8 mouse cellular contexts compared by ENCODE assay signal in genomic region chr13:58158099-58158912, GRCm38 (mm10). TPM values are rescaled to one million over a fixed set of nuclear protein-coding genes. Genes with fewer than 3 reads are reported as not detected.
DNase-seq lines count a peak whose midpoint lies in the region; ATAC-seq and TF ChIP-seq lines count a peak whose summit lies in the region.

No protein-coding gene starts in this region.

- H3K4me3 ChIP-seq in ES-E14 (ENCODE audit: insufficient read depth in 1 of 2, low read depth in 1 of 2, low read length in 2 of 2, poor library complexity in 1 of 2, severe bottlenecking in 1 of 2) = peak overlapping the region; percentile 67 to 73
- H3K4me3 ChIP-seq in forebrain, embryonic 16.5 days (replicated peaks; ENCODE audit: low read length) = peak overlapping the region; percentile 82
- H3K4me3 ChIP-seq in lung, embryonic 15.5 days = peak overlapping the region; percentile 88

- DNase-seq in ES-E14 (ENCODE audit: low read depth, low spot score) = peak; percentile 95
- peak; percentile 84 for DNase-seq in cerebellum, adult 11-12 months
- peak; percentile 93 for DNase-seq in heart, postnatal 4 days
- DNase-seq in layer of hippocampus, adult 8-10 months (ENCODE audit: low spot score in 2 of 2) = peak; percentile 82 to 91
- DNase-seq in ovary, adult 18-20 months (ENCODE audit: low spot score) = peak; percentile 57
- DNase-seq in thymus, postnatal 0 days (ENCODE audit: low spot score) = peak; percentile 92

- peak overlapping the region; percentile 60; the same call in 1 of the 2 replicates for H3K9ac ChIP-seq in ES-E14 (ENCODE audit: insufficient read depth, low read depth, low read length, poor library complexity, severe bottlenecking)
- H3K9ac ChIP-seq in forebrain, embryonic 16.5 days (replicated peaks; ENCODE audit: low read depth, low read length) = peak overlapping the region; percentile 77
- H3K9ac ChIP-seq in lung, embryonic 15.5 days = peak overlapping the region; percentile 70

- peaks cover 2% of the 10 kb centered on the region; the same call in 1 of the 2 replicates for H3K36me3 ChIP-seq in ES-E14 (ENCODE audit: control insufficient read depth, insufficient read depth, low read length, poor library complexity, severe bottlenecking)
- peaks cover 16% of the 10 kb centered on the region for H3K36me3 ChIP-seq in forebrain, embryonic 16.5 days (ENCODE audit: control insufficient read depth, insufficient read depth)
- peaks cover 23% of the 10 kb centered on the region; the same call in 1 of the 2 replicates for H3K36me3 ChIP-seq in lung, embryonic 15.5 days

- in situ Hi-C loops in ES-E14 (cut with MboI; ENCODE audit: low sequenced_read_pairs in 2 of 2, unreplicated experiment in 2 of 2) = loop anchor here in 1 of 2 experiments (10.0 kb wide), 1 partner anchor 396 kb away; no protein-coding TSS in a partner anchor

- H3K4me1 ChIP-seq in ES-E14 (ENCODE audit: control insufficient read depth in 2 of 2, insufficient read depth in 2 of 2, low read length in 2 of 2, poor library complexity in 1 of 2) = peaks cover 0 to 5% of the 10 kb centered on the region in 2 experiments; a peak in 1 of 4 replicates
- peaks cover 9% of the 10 kb centered on the region for H3K4me1 ChIP-seq in forebrain, embryonic 16.5 days (replicated peaks; ENCODE audit: control insufficient read depth, insufficient read depth, low read length)
- 0 out of 2 replicates have a peak, but pooled peaks cover 6% of the 10 kb centered on the region for H3K4me1 ChIP-seq in lung, embryonic 15.5 days

- no peaks in the 10 kb centered on the region for H3K27me3 ChIP-seq in forebrain, embryonic 16.5 days (replicated peaks; ENCODE audit: control insufficient read depth, insufficient read depth, low read length)
- no peaks in the 10 kb centered on the region for H3K27me3 ChIP-seq in lung, embryonic 15.5 days

- WGBS in forebrain, embryonic 16.5 days = 7% methylated on average over 16 of the region's 16 CpGs
- WGBS in lung, embryonic 15.5 days = 6% methylated on average over 16 of the region's 16 CpGs

- H3K9me3 ChIP-seq in ES-E14 (ENCODE audit: control insufficient read depth, insufficient read depth, low read depth, low read length) = no peaks in the 10 kb centered on the region
- no peaks in the 10 kb centered on the region for H3K9me3 ChIP-seq in forebrain, embryonic 16.5 days (ENCODE audit: control insufficient read depth, low read length)
- no peaks in the 10 kb centered on the region for H3K9me3 ChIP-seq in lung, embryonic 15.5 days

- no peak overlapping the region for H3K27ac ChIP-seq in ES-E14 (ENCODE audit: insufficient read depth, low read depth, low read length, poor library complexity, severe bottlenecking)
- peak overlapping the region; percentile 49 for H3K27ac ChIP-seq in forebrain, embryonic 16.5 days (ENCODE audit: low read length)
- peak overlapping the region; percentile 60 for H3K27ac ChIP-seq in lung, embryonic 15.5 days

- H3K4me2 ChIP-seq in forebrain, embryonic 16.5 days (ENCODE audit: low read length) = peak overlapping the region; percentile 69
- peak overlapping the region; percentile 98 for H3K4me2 ChIP-seq in lung, embryonic 15.5 days

- peak; percentile 60 for ATAC-seq in forebrain, embryonic 16.5 days
- ATAC-seq in lung, embryonic 15.5 days (ENCODE audit: borderline replicate concordance, extremely low read depth, low FRiP score, low TSS enrichment) = peak; percentile 35; the same call in 1 of the 2 replicates

TF ChIP-seq in ES-E14, 5 proteins besides CTCF, POLR2A, EP300 and RAD21:
- TF ChIP-seq CHD2 (IDR thresholded peaks at IDR 0.05; ENCODE audit: low read depth, low read length) (no peak), ZC3H11A (IDR thresholded peaks at IDR 0.05; ENCODE audit: borderline replicate concordance, low read depth, low read length) (peak; percentile 79; the same call in 1 of the 2 replicates), ZNF384 (IDR thresholded peaks at IDR 0.05; ENCODE audit: low read depth, low read length) (no peak), HCFC1 (IDR thresholded peaks at IDR 0.05; ENCODE audit: borderline replicate concordance, insufficient read depth, low read length) (no peak), MAFK (IDR thresholded peaks at IDR 0.05; ENCODE audit: insufficient read depth, low read depth, low read length) (no peak)

RNA-seq across cellular contexts. Expression of gene Idnk, which starts 0.9 kb away (rescaled TPM):
- total RNA-seq in ES-E14 (2012; rRNA removed) = 9.6 and 11.3 TPM in 2 replicates
- 59.0 and 60.0 TPM in 2 replicates for polyA plus RNA-seq in forebrain, embryonic 16.5 days (2015; fragmentation: Nextera tagmentation; extraction: Ambion mirVana)
- total RNA-seq in heart, postnatal 4 days (2021) = 10 to 100 TPM; 16.7 to 17.6 TPM
- 10 to 100 TPM; 29.5 to 39.2 (median 33.4) TPM for total RNA-seq in layer of hippocampus, adult 8-10 months (2022)
- polyA plus RNA-seq in lung, embryonic 15.5 days (2015; fragmentation: Nextera tagmentation; extraction: Ambion mirVana) = 34.9 and 36.2 TPM in 2 replicates
- polyA plus RNA-seq in thymus, postnatal 0 days (2015; fragmentation: Nextera tagmentation; extraction: Ambion mirVana) = 109 and 117 TPM in 2 replicates

RNA-seq across cellular contexts. Expression of gene Hnrnpa0, which starts 29.9 kb away (rescaled TPM):
- total RNA-seq in ES-E14 (2012; rRNA removed) = 84.4 and 93.8 TPM in 2 replicates
- polyA plus RNA-seq in forebrain, embryonic 16.5 days (2015; fragmentation: Nextera tagmentation; extraction: Ambion mirVana) = 49.8 and 50.9 TPM in 2 replicates
- 100 to 1,000 TPM; 191 to 196 TPM for total RNA-seq in heart, postnatal 4 days (2021)
- total RNA-seq in layer of hippocampus, adult 8-10 months (2022) = 100 to 1,000 TPM in 2 of 4 experiments, 10 to 100 TPM in 2; 91.1 to 119 (median 106) TPM
- polyA plus RNA-seq in lung, embryonic 15.5 days (2015; fragmentation: Nextera tagmentation; extraction: Ambion mirVana) = 36.2 and 37.8 TPM in 2 replicates
- 41.9 and 52.6 TPM in 2 replicates for polyA plus RNA-seq in thymus, postnatal 0 days (2015; fragmentation: Nextera tagmentation; extraction: Ambion mirVana)

RNA-seq across cellular contexts. Expression of gene Klhl3, which starts 44.9 kb away (rescaled TPM):
- total RNA-seq in ES-E14 (2012; rRNA removed) = 0.63 and 0.67 TPM in 2 replicates
- 8.9 and 11.8 TPM in 2 replicates for polyA plus RNA-seq in forebrain, embryonic 16.5 days (2015; fragmentation: Nextera tagmentation; extraction: Ambion mirVana)
- 1 to 10 TPM; 5.6 to 5.8 TPM for total RNA-seq in heart, postnatal 4 days (2021)
- total RNA-seq in layer of hippocampus, adult 8-10 months (2022) = 10 to 100 TPM; 33.8 to 50.3 (median 42.2) TPM
- 4.2 and 4.8 TPM in 2 replicates for polyA plus RNA-seq in lung, embryonic 15.5 days (2015; fragmentation: Nextera tagmentation; extraction: Ambion mirVana)
- polyA plus RNA-seq in thymus, postnatal 0 days (2015; fragmentation: Nextera tagmentation; extraction: Ambion mirVana) = 1.4 and 1.8 TPM in 2 replicates

RNA-seq across cellular contexts. Expression of gene Ubqln1, which starts 57.1 kb away (rescaled TPM):
- total RNA-seq in ES-E14 (2012; rRNA removed) = 60.2 and 91.7 TPM in 2 replicates
- 142 and 160 TPM in 2 replicates for polyA plus RNA-seq in forebrain, embryonic 16.5 days (2015; fragmentation: Nextera tagmentation; extraction: Ambion mirVana)
- total RNA-seq in heart, postnatal 4 days (2021) = 10 to 100 TPM; 71.3 to 74.6 TPM
- total RNA-seq in layer of hippocampus, adult 8-10 months (2022) = 100 to 1,000 TPM; 139 to 165 (median 152) TPM
- 99.4 and 101 TPM in 2 replicates for polyA plus RNA-seq in lung, embryonic 15.5 days (2015; fragmentation: Nextera tagmentation; extraction: Ambion mirVana)
- 89.4 and 92.3 TPM in 2 replicates for polyA plus RNA-seq in thymus, postnatal 0 days (2015; fragmentation: Nextera tagmentation; extraction: Ambion mirVana)

Comparison
In these comparisons a context has a peak if more than half of its experiments do, and no peak if none do; other contexts are left out.
1. RNA of gene Klhl3, which starts 44.9 kb away (total RNA-seq): 33.8 to 50.3 TPM in layer of hippocampus, adult 8-10 months; 5.6 to 5.8 TPM in heart, postnatal 4 days and 0.63 to 0.67 TPM in ES-E14; every median in the first group is over 4 times any median in the second.
2. Peak in every context shown above with its lines, with median percentiles within 50 percentile points of each other: DNase-seq, H3K4me3 ChIP-seq and H3K9ac ChIP-seq.